Mouse (Mus musculus): ENCODE data around the gene Cdh23. TPM values are rescaled to one million over a fixed set of nuclear protein-coding genes. Genes with fewer than 3 reads are reported as not detected.
"Not testable (repeated sequence)": the region's sequence is repeated elsewhere in the genome, so short reads cannot be mapped to it uniquely, and the experiment has no call there.

Gene Cdh23
- polyA plus RNA-seq (2016; fragmentation: Nextera tagmentation; extraction: Ambion mirVana), result 0.06 and 0.65 TPM in 2 replicates

GRCm38 (mm10) chr10:60696390-60696789 is at the start of gene Cdh23:
Gene Cdh23, minus strand, starts transcription at chr10:60696490.
- Histone ChIP-seq H3K4me2 (no peak within 1 kb of the TSS), H3K4me3 (no peak within 1 kb of the TSS), H3K27ac (ENCODE audit: poor library complexity, severe bottlenecking) (no peak within 1 kb of the TSS), H3K9ac (no peak within 1 kb of the TSS), H3K36me3 (no peaks in the 10 kb centered on the region), H3K4me1 (replicated peaks) (no peaks in the 10 kb centered on the region), H3K27me3 (replicated peaks) (peaks cover 47% of the 10 kb centered on the region), H3K9me3 (replicated peaks) (no peaks in the 10 kb centered on the region)
- ATAC-seq (ENCODE audit: insufficient number of reproducible peaks, low FRiP score), result no peak
- WGBS, result 84% methylated on average over 6 of the region's 6 CpGs

GRCm38 (mm10) chr10:60744543-60745290 is 48.4 kb upstream of the Cdh23 start:
- Histone ChIP-seq H3K9ac (no peak overlapping the region), H3K9me3 (replicated peaks) (no peaks in the 10 kb centered on the region), H3K27ac (ENCODE audit: poor library complexity, severe bottlenecking) (no peak overlapping the region), H3K4me1 (replicated peaks) (peaks cover 12% of the 10 kb centered on the region; the same call in 1 of the 2 replicates), H3K4me2 (no peak overlapping the region), H3K4me3 (no peak overlapping the region), H3K36me3 (peaks cover 17% of the 10 kb centered on the region), H3K27me3 (replicated peaks) (no peaks in the 10 kb centered on the region)
- ATAC-seq (ENCODE audit: insufficient number of reproducible peaks, low FRiP score), result no peak
- WGBS, result 91% methylated on average over 14 of the region's 14 CpGs

GRCm38 (mm10) chr10:60743681-60744080 is 47.4 kb upstream of the Cdh23 start:
- Histone ChIP-seq H3K9ac (no peak overlapping the region), H3K9me3 (replicated peaks) (no peaks in the 10 kb centered on the region), H3K4me1 (replicated peaks) (peaks cover 12% of the 10 kb centered on the region; the same call in 1 of the 2 replicates), H3K4me3 (no peak overlapping the region), H3K27me3 (replicated peaks) (no peaks in the 10 kb centered on the region), H3K27ac (ENCODE audit: poor library complexity, severe bottlenecking) (no peak overlapping the region), H3K36me3 (peaks cover 17% of the 10 kb centered on the region), H3K4me2 (no peak overlapping the region)
- 60% methylated on average over 9 of the region's 9 CpGs for WGBS
- ATAC-seq (ENCODE audit: insufficient number of reproducible peaks, low FRiP score), result no peak

GRCm38 (mm10) chr10:60742942-60743341 is 46.7 kb upstream of the Cdh23 start:
- H3K9ac ChIP-seq, result no peak overlapping the region
- WGBS, result 70% methylated on average over 6 of the region's 6 CpGs
- H3K9me3 ChIP-seq (replicated peaks), result no peaks in the 10 kb centered on the region
- ATAC-seq (ENCODE audit: insufficient number of reproducible peaks, low FRiP score), result no peak
- peaks cover 12% of the 10 kb centered on the region; the same call in 1 of the 2 replicates for H3K4me1 ChIP-seq (replicated peaks)
- no peak overlapping the region for H3K4me3 ChIP-seq
- H3K27ac ChIP-seq (ENCODE audit: poor library complexity, severe bottlenecking), result no peak overlapping the region
- no peak overlapping the region for H3K4me2 ChIP-seq
- no peaks in the 10 kb centered on the region for H3K27me3 ChIP-seq (replicated peaks)
- H3K36me3 ChIP-seq, result peaks cover 14% of the 10 kb centered on the region

GRCm38 (mm10) chr10:60742296-60742695 is 46.0 kb upstream of the Cdh23 start:
- H3K36me3 ChIP-seq, result peaks cover 12% of the 10 kb centered on the region; the same call in 1 of the 2 replicates
- WGBS, result 65% methylated on average over 1 of the region's 1 CpGs
- ATAC-seq (ENCODE audit: insufficient number of reproducible peaks, low FRiP score); H3K27ac ChIP-seq (ENCODE audit: poor library complexity, severe bottlenecking); H3K4me2 ChIP-seq; H3K27me3 ChIP-seq (replicated peaks); H3K4me3 ChIP-seq; H3K4me1 ChIP-seq (replicated peaks); H3K9me3 ChIP-seq (replicated peaks); H3K9ac ChIP-seq: not testable (repeated sequence)

- 74% methylated on average over 7 of the region's 7 CpGs for WGBS
Observed at GRCm38 (mm10) chr10:60741435-60741834, 45.1 kb upstream of the Cdh23 start.

GRCm38 (mm10) chr10:60739619-60740363 is 43.5 kb upstream of the Cdh23 start:
- H3K4me1 ChIP-seq (replicated peaks), result peaks cover 8% of the 10 kb centered on the region
- no peak overlapping the region for H3K9ac ChIP-seq
- no peak for ATAC-seq (ENCODE audit: insufficient number of reproducible peaks, low FRiP score)
- H3K4me3 ChIP-seq, result no peak overlapping the region
- no peak overlapping the region for H3K27ac ChIP-seq (ENCODE audit: poor library complexity, severe bottlenecking)
- H3K4me2 ChIP-seq, result no peak overlapping the region
- H3K36me3 ChIP-seq, result peaks cover 10% of the 10 kb centered on the region
- H3K9me3 ChIP-seq (replicated peaks), result no peaks in the 10 kb centered on the region
- 93% methylated on average over 4 of the region's 4 CpGs for WGBS
- H3K27me3 ChIP-seq (replicated peaks), result no peaks in the 10 kb centered on the region

More at GRCm38 (mm10) chr10:60741435-60741834, 45.1 kb upstream of the Cdh23 start:
- H3K4me1 ChIP-seq (replicated peaks), result peaks cover 8% of the 10 kb centered on the region
- H3K36me3 ChIP-seq, result peaks cover 16% of the 10 kb centered on the region
- no peaks in the 10 kb centered on the region for H3K27me3 ChIP-seq (replicated peaks)
- H3K9ac ChIP-seq, result no peak overlapping the region
- no peak overlapping the region for H3K4me2 ChIP-seq
- H3K9me3 ChIP-seq (replicated peaks), result no peaks in the 10 kb centered on the region
- no peak for ATAC-seq (ENCODE audit: insufficient number of reproducible peaks, low FRiP score)
- H3K27ac ChIP-seq (ENCODE audit: poor library complexity, severe bottlenecking), result no peak overlapping the region
- H3K4me3 ChIP-seq, result no peak overlapping the region

- WGBS, result 75% methylated on average over 4 of the region's 9 CpGs
- H3K4me1 ChIP-seq (replicated peaks), result peaks cover 8% of the 10 kb centered on the region
- H3K4me2 ChIP-seq, result no peak overlapping the region
- ATAC-seq (ENCODE audit: insufficient number of reproducible peaks, low FRiP score), result no peak
- H3K4me3 ChIP-seq, result no peak overlapping the region
- no peak overlapping the region for H3K9ac ChIP-seq
- no peak overlapping the region for H3K27ac ChIP-seq (ENCODE audit: poor library complexity, severe bottlenecking)
- H3K9me3 ChIP-seq (replicated peaks), result no peaks in the 10 kb centered on the region
- peaks cover 10% of the 10 kb centered on the region for H3K36me3 ChIP-seq
- no peaks in the 10 kb centered on the region for H3K27me3 ChIP-seq (replicated peaks)
Observed at GRCm38 (mm10) chr10:60737886-60738640, 41.8 kb upstream of the Cdh23 start.

- no peak for ATAC-seq (ENCODE audit: insufficient number of reproducible peaks, low FRiP score)
- WGBS, result 57% methylated on average over 11 of the region's 11 CpGs
- no peak overlapping the region for H3K4me2 ChIP-seq
- H3K4me3 ChIP-seq, result no peak overlapping the region
- H3K36me3 ChIP-seq, result peaks cover 7% of the 10 kb centered on the region
- no peak overlapping the region for H3K27ac ChIP-seq (ENCODE audit: poor library complexity, severe bottlenecking)
- no peak overlapping the region for H3K9ac ChIP-seq
- H3K4me1 ChIP-seq (replicated peaks), result peaks cover 8% of the 10 kb centered on the region
- H3K27me3 ChIP-seq (replicated peaks), result no peaks in the 10 kb centered on the region
- no peaks in the 10 kb centered on the region for H3K9me3 ChIP-seq (replicated peaks)
Observed at GRCm38 (mm10) chr10:60737169-60737728, 41.0 kb upstream of the Cdh23 start.

- H3K27ac ChIP-seq (ENCODE audit: poor library complexity, severe bottlenecking), result no peak overlapping the region
- no peak overlapping the region for H3K9ac ChIP-seq
- ATAC-seq (ENCODE audit: insufficient number of reproducible peaks, low FRiP score), result no peak
Observed at GRCm38 (mm10) chr10:60735737-60736136, 39.4 kb upstream of the Cdh23 start.

More at GRCm38 (mm10) chr10:60735737-60736136, 39.4 kb upstream of the Cdh23 start:
- Histone ChIP-seq H3K36me3 (peaks cover 4% of the 10 kb centered on the region), H3K9me3 (replicated peaks) (no peaks in the 10 kb centered on the region), H3K27me3 (replicated peaks) (no peaks in the 10 kb centered on the region), H3K4me1 (replicated peaks) (peaks cover 8% of the 10 kb centered on the region), H3K4me3 (no peak overlapping the region), H3K4me2 (no peak overlapping the region)
- 100% methylated on average over 1 of the region's 1 CpGs for WGBS

Data from heart, embryonic 12.5 days (tissue).